Mouse (Mus musculus): ENCODE results near the gene Wbp1l.

The Wbp1l gene

GRCm38 (mm10) chr19:46599375-46600256 lies 732 bp downstream of the Wbp1l start:
- DNase-seq = no peak

GRCm38 (mm10) chr19:46600371-46600770 lies 1.5 kb downstream of the Wbp1l start:
- no peak for DNase-seq

- no peak for DNase-seq
Measured at GRCm38 (mm10) chr19:46601491-46601890, 2.6 kb downstream of the Wbp1l start.

- no peak for DNase-seq
Measured at GRCm38 (mm10) chr19:46602406-46602805, 3.5 kb downstream of the Wbp1l start.

- DNase-seq = no peak
Measured at GRCm38 (mm10) chr19:46606718-46607117, 7.8 kb downstream of the Wbp1l start.

- DNase-seq = no peak
Measured at GRCm38 (mm10) chr19:46607424-46607823, 8.5 kb downstream of the Wbp1l start.

- DNase-seq = no peak
Measured at GRCm38 (mm10) chr19:46608158-46608557, 9.3 kb downstream of the Wbp1l start.

- DNase-seq = no peak
Measured at GRCm38 (mm10) chr19:46616378-46616777, 17.5 kb downstream of the Wbp1l start.

- DNase-seq = no peak
Measured at GRCm38 (mm10) chr19:46617361-46617760, 18.5 kb downstream of the Wbp1l start.

GRCm38 (mm10) chr19:46618322-46618721 lies 19.4 kb downstream of the Wbp1l start:
- DNase-seq = no peak

- DNase-seq = no peak
Measured at GRCm38 (mm10) chr19:46619001-46619400, 20.1 kb downstream of the Wbp1l start.

- DNase-seq = no peak
Measured at GRCm38 (mm10) chr19:46619518-46619917, 20.6 kb downstream of the Wbp1l start.

- no peak for DNase-seq
Measured at GRCm38 (mm10) chr19:46620016-46620808, 21.3 kb downstream of the Wbp1l start.

- no peak for DNase-seq
Measured at GRCm38 (mm10) chr19:46621236-46622183, 22.6 kb downstream of the Wbp1l start.

GRCm38 (mm10) chr19:46622659-46623193 lies 23.8 kb downstream of the Wbp1l start:
- no peak for DNase-seq

- no peak for DNase-seq
Measured at GRCm38 (mm10) chr19:46623194-46623667, 24.3 kb downstream of the Wbp1l start.

- DNase-seq = peak; percentile 52
Measured at GRCm38 (mm10) chr19:46623790-46624772, 25.2 kb downstream of the Wbp1l start.

- no peak for DNase-seq
Measured at GRCm38 (mm10) chr19:46625015-46625414, 26.1 kb downstream of the Wbp1l start.

- DNase-seq = no peak
Measured at GRCm38 (mm10) chr19:46625519-46625918, 26.6 kb downstream of the Wbp1l start.

- no peak for DNase-seq
Measured at GRCm38 (mm10) chr19:46628403-46628802, 29.5 kb downstream of the Wbp1l start.

- DNase-seq = no peak
Measured at GRCm38 (mm10) chr19:46629807-46630206, 30.9 kb downstream of the Wbp1l start.

All from cerebellum, adult 9-10 months (tissue).